Mouse (Mus musculus): Measurements from ENCODE around the gene Orc1.

The Orc1 gene

DNA sequence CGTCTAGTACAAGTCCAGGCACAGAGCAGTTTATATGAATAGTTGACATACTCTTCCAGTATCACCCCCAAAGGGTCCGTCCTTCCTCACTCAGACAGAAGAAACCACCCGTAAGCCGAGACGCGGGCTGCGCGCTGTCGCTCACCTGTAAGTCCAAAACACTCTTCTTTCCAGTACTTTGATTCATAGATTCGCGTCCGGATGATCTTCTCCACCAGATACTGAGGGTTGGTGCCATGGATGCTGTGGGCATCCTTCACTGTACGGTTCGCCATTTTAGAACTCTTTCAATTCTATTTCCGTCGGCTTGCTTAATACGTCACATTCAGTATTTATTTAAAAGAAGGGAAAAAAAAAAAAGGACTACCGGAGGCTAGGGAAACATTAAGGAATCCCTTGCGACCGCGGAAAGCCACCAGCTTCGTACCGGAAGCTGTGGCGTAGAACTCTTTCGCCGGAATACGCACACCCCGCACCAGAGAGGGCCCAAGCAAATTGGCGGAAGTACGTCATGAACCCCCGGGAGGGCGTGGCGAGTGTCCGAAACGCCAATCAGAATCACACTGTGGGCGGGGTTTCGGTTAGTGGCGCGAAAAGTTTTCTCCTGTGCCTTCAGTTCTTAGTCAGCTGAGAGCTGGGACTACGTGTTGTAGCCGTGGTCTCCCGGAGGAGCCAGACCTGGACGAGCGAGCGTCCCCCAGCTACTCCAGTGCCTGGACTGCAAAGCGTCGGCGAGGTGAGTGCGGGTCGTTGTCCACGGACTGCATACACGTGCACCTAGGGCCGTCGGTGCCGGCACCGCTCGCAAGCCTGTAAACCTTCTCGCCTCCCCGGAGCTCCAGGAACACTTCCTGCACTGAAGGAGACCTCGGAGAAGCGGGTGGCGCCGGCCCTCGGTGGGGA, at the start of gene Orc1, which contains the start of gene Prpf38a:
Orc1 (plus strand) TSS at position 584 of the 903 bp plus-strand sequence.
Prpf38a (minus strand) TSS at position 497 of the 903 bp plus-strand sequence.
- DNase-seq (ENCODE audit: low read depth in 1 of 2, low spot score in 2 of 2) = peak; percentile 92 to 95

DNA sequence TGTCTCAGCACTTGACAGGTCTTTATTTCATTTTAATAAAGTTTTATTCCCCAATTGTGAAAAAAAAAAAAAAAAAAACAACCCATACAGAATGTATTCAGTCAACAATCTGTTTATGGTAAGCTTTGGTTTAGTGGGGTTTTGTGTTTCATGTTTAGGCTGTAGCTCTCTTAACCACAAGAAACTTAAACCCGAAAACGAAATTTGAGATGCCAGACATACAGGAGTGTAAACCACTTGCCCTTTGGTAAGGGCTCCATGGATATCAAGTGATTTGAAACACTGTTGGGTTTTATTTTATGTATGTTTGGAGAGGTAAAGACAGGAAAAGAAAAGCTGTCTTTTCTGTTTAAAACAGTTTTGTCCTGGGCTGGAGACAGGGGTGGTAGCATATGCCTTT, 39.5 kb upstream of the Orc1 start:
- DNase-seq (ENCODE audit: low read depth in 1 of 2, low spot score in 2 of 2) = no peak

DNA sequence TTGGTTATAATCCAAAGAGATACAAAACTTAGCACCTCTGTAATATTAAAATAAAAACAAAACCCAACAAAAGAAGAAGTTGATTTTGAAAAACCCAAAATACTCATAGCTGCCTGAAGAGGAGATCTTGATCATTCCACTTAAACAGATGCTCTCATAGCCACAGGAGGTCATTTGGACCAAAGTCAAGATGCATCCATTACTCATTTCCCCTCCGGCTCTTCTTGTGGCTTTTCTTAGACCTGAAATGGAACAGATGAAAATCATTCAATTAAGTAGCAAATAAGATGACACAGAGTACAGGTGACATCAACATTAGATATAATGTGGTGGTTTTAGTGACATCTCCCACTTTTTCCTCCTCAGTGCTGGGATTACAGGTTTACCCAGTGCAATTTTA, 14.2 kb upstream of the Orc1 start:
- DNase-seq (ENCODE audit: low read depth in 1 of 2, low spot score in 2 of 2) = no peak

DNA sequence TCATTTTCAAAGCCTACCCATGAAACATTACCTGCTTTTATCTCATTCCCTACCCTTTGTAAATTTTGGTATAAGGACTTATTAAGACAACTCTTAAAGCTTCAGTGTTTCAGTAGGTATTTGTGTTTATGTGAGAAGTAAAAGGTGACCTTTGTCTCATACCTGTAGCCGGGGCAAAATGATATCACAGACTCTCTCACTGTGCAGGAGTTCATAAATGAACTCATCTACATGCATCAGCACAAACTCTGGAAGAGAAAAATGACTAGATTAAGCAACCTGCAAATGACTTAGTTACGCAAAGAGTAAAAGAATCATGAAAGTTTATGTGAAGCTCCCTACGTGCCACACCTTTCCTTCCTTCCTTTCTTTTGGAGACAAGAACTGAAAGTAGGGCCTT, 6.6 kb upstream of the Orc1 start:
- DNase-seq (ENCODE audit: low read depth in 1 of 2, low spot score in 2 of 2) = no peak

DNA sequence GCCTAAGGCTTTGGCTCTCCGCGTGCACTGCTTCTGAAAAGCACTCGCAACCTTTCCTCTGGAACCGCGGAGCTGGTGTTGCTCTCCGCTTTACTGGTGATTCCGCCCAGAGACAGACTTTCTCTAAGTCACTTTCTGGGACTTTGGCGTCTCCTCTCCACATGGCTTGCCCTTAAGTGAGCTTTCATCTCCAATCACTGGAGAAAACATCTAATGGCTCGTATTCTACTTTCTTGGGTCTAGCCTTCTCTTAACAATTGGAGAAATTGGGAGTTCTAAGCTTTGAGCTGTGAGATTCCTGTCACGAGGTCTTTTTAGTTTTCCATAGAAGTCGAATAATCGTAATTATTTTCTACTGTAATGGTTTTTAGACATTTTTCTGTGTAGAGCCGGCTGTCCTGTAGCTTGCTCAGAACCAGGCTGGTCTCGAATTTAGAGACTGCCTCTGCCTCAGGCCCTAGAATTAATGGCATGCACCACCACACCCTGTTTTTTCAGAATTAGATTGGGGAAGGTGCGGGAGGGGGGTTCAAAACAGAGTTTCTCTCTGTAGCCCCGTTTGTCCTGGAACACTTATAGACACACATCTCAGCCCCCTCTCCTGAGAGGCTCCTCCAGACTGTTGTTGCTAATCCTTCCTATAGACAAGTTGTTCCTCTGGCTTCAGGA, 654 bp downstream of the Orc1 start:
- no peak for DNase-seq (ENCODE audit: low read depth in 1 of 2, low spot score in 2 of 2)

DNA sequence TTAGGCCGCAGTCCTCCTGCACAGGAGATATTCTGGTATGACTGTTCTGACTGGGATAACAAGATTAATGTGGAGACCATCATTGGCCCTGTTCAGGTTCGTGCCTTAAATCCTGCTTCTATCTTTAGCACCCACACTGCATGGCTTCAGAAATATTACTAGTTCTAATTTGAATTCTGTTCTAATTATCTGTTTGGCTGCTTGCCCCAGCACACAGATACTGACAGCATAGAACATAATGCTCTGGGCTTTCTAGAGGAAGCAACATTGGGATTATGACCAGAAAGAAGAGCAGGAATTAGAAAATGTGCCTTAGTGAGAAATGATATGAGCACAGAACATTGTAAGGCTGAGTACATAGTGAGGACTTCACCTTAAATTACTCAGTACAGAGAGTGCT, 14.2 kb downstream of the Orc1 start:
- no peak for DNase-seq (ENCODE audit: low read depth in 1 of 2, low spot score in 2 of 2)

DNA sequence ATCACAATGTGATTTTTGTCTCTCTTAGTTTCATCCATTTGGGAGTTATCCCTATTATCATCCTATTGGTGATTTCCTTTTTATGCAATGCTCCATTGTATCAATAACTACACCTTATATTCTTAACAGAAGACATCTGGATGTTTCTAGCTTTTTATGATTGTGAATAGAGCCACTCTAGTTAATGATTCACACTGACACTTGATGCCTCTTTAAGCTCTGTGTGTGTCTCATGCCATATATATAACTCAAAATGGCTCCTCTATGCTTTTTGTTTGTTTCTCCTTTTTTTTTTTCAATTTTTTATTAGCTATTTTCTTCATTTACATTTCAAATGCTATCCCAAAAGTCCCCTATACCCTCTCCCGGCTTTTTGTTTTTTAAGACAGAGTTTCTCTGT, 16.6 kb downstream of the Orc1 start:
- no peak for DNase-seq (ENCODE audit: low read depth in 1 of 2, low spot score in 2 of 2)

DNA sequence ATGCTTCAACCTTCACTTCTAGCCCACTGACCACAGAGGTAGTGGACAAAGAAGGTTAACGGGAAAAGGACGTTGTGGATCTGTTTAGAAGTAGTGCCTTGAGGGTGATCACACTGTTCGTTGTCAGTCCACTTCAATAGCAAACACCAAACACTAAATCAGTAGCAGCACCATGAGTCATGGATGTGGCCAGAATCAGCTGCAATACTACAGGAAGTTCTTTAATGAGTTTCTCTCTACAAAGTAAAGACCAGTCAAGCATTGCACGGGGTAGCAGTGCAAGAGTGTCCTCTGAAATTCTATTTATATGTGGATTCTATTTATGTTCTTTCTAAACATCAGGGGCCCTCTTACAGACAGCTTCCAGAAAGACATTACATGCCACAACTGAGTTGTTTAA, 19.1 kb downstream of the Orc1 start:
- DNase-seq (ENCODE audit: low read depth in 1 of 2, low spot score in 2 of 2) = no peak

DNA sequence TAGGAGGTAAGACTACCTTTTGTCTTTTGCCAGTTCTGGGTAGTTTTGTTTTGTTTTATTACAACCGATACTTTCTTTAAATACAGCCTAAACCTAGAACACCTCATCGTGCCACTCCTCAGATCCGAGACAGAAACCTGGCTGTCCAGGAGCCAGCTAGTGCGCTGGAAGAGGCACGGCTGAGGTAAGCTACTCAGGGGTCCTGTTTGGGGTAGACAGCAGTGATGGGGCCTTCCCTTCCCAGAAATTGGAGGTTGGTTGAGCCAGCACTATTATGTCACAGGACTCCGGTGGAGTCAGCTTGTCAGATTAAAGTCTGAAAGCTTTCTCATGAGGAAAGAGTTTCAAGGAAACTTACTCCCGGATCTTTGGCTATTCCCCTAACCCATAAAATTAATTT, 22.6 kb downstream of the Orc1 start:
- no peak for DNase-seq (ENCODE audit: low read depth in 1 of 2, low spot score in 2 of 2)

DNA sequence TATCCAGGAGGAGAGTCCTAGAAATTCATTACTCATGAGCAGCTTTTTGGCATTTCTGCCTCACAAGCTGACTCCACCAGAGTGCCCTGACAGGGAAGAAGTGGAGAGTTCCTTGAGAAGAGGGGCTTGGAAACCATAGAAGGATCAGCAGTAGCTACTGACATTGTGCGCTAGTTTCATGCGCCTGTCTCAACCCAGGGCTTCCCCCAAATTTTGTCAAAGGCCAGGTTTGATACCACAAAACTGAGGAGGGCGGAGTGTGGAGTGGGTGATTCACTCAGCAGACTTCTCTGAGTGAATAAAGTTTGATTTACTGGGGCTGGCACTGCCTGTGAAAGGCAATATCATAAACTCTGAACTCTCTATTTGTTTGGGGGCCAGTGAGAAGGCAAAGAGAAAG, 29.4 kb downstream of the Orc1 start:
- DNase-seq (ENCODE audit: low read depth in 1 of 2, low spot score in 2 of 2) = no peak

DNA sequence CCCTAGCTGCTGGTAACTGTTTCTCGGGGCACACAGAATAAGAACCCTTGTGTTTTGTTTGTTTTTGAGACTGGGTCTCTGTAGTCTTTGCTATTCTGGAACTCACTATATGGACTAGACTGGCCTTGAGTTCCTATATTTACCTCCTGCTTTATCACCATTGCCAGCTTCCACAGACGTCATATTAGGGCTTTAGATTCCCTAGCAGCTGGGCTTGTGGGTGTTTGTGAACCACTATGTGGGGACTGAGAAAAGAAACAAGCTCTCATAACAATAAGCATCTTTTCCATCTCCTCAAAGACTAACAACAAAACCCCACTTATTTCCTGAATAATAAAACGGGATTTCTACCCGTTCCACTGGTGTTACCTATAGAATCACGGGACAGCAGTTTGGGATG, 31.7 kb downstream of the Orc1 start:
- no peak for DNase-seq (ENCODE audit: low read depth in 1 of 2, low spot score in 2 of 2)

DNA sequence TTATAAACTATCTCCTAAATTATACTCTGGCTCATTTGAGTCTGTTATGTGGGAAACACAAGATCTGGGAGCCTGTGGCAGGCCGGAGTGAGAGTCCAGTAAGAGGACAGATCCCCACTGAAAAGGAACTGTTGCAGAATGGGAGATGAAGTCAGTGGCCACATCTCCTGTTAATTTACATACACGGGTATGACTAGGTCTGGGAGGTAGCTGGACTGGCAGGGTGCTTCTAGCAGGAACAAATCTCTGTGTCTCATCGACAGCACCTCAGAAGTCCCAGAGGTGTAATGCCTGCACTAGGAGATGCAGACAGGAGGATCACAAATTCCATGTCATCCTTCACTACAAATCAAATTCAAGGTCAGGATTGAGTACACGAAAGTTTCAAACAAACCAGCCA, 39.4 kb downstream of the Orc1 start:
- no peak for DNase-seq (ENCODE audit: low read depth in 1 of 2, low spot score in 2 of 2)

DNA sequence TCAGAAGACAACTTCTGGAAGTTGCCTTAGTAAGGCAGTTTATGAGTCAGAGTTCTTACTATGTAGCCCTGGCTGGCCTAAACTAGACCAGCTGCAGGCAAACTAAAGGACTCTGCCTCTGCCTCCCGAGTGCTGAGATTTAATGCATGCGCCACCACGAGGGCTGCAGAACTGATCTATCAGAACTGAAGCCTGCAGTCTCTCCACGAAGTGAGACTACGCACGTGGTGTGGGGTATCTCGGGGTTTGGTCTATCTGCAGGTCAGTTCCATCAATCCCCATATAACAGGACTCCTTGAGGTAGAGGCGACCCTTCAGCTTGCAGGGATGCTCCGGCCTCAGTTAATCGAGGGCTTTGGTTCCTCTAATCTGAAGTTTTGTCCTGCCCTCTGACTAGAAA, 39.9 kb downstream of the Orc1 start:
- no peak for DNase-seq (ENCODE audit: low read depth in 1 of 2, low spot score in 2 of 2)

DNA sequence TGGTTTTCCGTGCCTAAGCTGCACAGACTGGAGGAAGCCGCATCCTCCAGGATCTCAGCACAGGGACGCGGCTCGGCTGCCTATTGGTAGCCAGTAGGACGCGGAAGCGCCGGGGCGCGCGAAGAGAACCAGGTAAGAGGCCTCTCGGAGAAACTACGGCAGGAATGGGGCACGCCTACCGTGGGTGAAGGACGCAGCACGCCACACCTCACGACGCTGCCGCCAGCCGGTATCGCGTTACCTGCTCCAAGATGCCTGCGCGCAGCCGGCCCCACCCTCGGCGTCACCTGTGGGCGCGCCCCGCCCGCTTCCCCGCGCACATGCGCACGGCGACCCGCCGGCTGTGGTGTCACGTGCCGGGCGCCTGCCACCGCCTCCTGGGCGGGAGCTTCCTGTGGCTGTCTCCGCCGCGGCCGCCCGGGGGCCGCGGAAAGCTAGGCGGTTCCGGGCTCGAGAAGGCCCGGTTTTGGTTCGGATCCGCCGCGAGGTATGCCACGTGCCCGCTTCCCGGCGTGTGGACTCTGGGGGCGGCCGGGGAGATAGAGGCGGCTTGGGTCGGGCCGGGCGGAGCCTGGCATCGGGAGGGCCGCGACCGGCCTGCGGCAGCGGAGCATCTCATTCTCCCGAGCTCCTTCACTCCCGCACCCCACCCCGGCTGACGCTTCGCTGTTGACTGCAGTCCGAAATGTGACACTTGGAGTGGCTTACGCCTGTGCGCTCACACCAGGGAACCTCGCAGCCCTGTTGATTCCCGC, 40.5 kb downstream of the Orc1 start, which contains the start of gene Cc2d1b:
Cc2d1b (plus strand) TSS at position 354 of the 755 bp plus-strand sequence.
- peak; percentile 61 to 73 for DNase-seq (ENCODE audit: low read depth in 1 of 2, low spot score in 2 of 2)

DNA sequence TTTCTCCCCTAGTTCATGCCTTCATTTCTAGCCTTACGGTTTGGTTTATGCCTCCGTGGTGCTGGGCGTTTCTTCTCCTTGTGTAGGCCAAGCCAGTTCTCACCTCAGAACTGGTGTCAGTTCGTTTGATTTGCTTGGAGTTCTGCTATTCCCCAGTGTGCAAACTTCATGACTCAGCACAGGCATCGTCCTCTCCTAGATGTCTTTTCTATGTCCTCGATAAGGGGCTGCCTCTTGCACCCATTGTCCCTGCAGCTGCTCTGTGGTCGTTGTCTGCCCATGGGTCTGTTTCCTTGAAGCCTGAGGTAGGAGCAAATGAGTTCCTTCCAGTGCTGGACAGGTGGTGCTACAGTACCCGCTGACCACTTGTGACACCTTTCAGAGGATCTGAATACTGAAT, 41.3 kb downstream of the Orc1 start:
- no peak for DNase-seq (ENCODE audit: low read depth in 1 of 2, low spot score in 2 of 2)

DNA sequence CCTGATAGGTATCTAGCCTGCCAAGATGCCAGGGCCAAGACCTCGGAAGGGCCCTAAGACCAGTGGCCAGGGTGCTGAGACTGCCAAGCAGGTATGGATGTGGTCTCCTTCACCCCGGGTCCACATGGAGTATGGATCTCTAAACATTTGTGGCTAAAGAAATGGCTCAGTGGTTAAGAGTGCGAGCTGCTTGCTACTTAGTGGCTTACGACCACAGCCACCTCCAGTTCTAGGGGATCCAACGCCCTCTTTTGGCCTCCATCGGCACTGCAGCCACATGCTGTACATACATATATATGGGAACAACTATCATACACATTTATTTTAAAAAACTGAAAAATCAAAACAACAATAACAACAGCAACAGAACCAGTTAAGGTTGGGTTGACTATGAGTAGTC, 42.3 kb downstream of the Orc1 start:
- DNase-seq (ENCODE audit: low read depth in 1 of 2, low spot score in 2 of 2) = no peak

DNA sequence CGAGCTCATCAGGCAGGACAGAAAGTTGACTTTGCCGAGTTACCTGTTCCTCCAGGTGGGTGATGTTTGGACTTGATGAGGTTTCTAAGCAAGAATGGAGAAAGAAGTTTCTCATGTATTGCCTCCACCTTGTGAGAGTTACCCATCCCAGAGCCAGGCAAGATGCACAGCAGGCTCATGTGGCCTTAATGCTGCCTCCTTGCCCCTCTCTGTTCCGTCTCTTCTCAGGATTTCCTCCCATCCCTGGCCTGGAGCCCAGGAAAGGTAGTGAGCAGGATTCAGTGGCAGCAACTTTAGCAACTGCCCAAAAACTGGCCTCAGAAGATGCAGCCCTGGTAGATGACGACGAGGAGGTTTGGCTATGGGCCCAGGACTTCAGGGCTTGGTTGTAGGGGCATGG, 47.8 kb downstream of the Orc1 start:
- no peak for DNase-seq (ENCODE audit: low read depth in 1 of 2, low spot score in 2 of 2)

DNA sequence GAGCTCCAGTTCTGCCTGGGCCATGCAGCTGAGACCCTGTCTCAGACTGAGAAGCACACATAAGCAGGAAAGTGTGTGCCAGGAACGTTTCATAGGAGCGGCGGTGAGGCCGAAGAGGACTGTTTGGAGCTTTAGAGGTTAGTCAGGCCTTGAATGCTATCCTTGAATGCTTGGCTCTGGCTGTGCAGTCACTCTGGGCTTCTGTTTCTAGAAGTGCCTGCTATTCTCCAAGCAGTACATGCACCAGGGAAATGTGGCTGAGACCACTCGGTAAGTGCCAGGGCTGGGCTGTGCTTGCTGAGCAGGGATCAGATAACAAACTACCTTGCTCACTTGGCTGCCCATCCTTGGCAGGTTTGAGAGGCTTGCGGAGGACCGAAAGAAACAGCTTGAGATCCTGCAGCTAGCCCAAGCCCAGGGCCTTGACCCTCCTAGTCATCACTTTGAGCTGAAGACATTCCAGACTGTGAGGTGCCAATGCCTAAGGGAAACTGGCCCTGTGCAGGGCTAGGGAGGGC, 50.2 kb downstream of the Orc1 start:
- no peak for DNase-seq (ENCODE audit: low read depth in 1 of 2, low spot score in 2 of 2)

DNA sequence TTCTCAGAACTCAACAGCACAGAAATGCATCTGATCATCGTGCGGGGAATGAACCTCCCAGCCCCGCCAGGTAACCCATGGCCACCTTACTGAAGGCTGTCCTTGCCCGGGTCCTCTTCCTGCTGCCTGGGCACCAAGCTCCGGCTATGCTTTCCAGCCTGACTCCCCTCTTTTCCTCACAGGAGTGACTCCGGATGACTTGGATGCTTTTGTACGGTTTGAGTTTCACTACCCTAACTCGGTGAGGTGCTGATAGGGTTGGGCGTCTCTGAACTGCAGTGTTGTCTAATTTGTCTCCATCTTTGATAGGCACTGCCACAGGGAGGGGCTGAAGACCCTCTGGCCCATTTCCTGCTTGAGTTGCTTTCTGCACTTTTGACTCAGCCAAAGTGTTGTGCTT, 50.9 kb downstream of the Orc1 start:
- no peak for DNase-seq (ENCODE audit: low read depth in 1 of 2, low spot score in 2 of 2)

DNA sequence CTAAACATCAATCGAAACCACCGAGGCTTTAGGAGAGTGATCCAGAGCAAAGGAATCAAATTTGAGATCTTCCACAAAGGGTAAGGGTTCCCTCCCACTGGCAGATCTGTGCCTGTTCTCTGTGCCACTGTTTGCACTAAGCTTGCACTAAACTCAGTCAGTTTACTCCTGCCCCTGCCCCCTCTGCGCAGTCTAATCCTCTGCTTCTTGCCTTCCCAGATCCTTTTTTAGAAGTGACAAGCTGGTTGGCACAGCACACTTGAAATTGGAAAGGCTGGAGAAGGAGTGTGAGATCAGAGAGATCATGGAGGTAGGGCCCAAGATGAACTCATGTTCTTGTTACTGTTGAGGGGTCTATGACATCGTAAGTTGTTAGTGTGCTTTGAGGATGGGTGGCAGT, 52.4 kb downstream of the Orc1 start:
- DNase-seq (ENCODE audit: low read depth in 1 of 2, low spot score in 2 of 2) = no peak

DNA sequence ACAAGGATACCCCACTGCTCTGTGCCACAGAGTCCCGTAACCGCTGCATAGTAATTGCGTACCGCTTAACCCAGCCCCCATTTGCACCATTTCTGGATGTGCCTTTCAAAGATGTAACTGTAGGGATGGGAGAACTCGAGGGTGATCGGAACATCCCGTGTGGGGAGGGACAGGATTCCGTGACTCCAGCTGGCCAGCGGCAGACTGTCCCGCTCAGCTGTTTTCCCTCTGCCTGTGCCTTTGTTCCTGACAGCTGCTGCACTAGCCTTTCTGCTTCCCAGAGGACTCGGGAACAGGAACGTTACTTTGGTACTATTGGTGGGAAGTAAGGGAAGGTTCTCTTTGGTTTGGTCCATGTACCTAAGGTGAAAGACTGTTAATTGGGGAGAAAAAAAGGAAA, 54.5 kb downstream of the Orc1 start:
- DNase-seq (ENCODE audit: low read depth in 1 of 2, low spot score in 2 of 2) = no peak

DNA sequence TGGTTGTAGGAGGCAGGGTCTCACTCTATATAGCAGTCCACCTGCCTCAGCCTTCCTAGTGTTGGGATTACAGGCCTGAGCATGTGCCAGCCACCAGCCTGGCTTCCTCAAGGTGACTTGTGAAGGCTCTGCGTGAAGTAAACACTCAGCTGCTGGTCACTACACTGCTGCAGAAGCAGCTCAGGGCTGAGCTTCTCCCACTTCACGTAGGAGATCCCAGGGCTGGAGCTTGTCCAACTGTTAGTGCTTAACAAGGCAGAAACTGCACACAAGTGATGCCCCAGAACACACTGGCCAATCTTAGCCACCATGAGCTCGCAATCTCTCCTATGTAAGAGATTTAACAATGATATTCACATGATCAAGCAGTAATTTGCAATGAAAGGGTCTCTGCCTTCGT, 55.5 kb downstream of the Orc1 start:
- DNase-seq (ENCODE audit: low read depth in 1 of 2, low spot score in 2 of 2) = no peak
